Mouse (Mus musculus): ENCODE results near the gene Gm20547. TPM values are rescaled to one million over a fixed set of nuclear protein-coding genes. Genes with fewer than 3 reads are reported as not detected.

The Gm20547 gene
- polyA plus RNA-seq, 1 experiment from 2014 or later = not detected

DNA sequence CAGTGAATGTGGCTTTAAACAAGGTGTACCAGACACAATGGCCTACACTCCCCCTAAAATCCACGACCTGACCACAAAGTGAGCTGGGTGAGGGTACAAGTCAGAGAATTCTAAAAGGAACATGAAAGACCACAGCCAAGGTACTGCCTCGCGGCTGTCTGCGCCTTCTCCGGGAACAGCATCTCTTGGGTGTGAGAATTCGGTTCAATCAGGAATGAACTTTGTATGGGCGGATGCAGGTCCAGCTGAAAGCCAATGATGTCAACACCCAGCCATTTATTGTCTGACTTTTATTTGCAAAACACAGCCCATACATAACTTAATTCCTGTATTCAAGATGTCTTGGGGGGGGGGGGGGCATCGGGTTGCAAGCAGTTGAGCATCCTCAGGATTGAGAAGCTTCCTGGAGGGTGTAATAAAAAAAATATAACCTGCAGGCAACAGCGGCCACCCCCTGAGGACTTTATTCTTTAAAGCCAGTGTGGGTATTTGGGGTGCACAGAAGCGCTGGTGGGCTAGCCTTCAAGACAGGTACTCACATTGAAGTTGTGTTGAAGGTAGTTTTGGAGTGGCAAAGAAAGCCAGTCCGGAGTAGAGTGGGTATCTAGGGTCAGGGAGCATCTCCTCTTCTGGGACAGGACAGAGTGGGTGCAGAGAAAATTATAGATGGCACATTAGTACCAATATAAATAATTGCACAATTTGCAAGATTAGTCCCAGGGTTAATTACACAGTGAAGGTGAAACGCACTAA lies 11.4 kb upstream of the Gm20547 start:
- peaks cover 4% of the 10 kb centered on the region; the same call in 1 of the 2 replicates for H3K9me3 ChIP-seq
- 80% methylated on average over 12 of the region's 12 CpGs for WGBS
- peak overlapping the region; percentile 99 for H3K4me3 ChIP-seq
- DNase-seq (ENCODE audit: low spot score) = no peak
- peaks cover 19% of the 10 kb centered on the region for H3K36me3 ChIP-seq
- peaks cover 49% of the 10 kb centered on the region for H3K4me1 ChIP-seq (replicated peaks)
- no peaks in the 10 kb centered on the region for H3K27me3 ChIP-seq (ENCODE audit: insufficient read depth, poor library complexity, severe bottlenecking)
- peak overlapping the region; percentile 99 for H3K27ac ChIP-seq

GRCm38 (mm10) chr17:34891377-34891776 lies 9.5 kb upstream of the Gm20547 start:
- no peak overlapping the region for H3K4me3 ChIP-seq

GRCm38 (mm10) chr17:34890074-34890743 lies 8.4 kb upstream of the Gm20547 start:
- 85% methylated on average over 12 of the region's 12 CpGs for WGBS

More at GRCm38 (mm10) chr17:34891377-34891776, 9.5 kb upstream of the Gm20547 start:
- Histone ChIP-seq H3K36me3 (peaks cover 13% of the 10 kb centered on the region), H3K27ac (no peak overlapping the region), H3K4me1 (replicated peaks) (peaks cover 31% of the 10 kb centered on the region), H3K27me3 (ENCODE audit: insufficient read depth, poor library complexity, severe bottlenecking) (no peaks in the 10 kb centered on the region), H3K9me3 (peaks cover 3% of the 10 kb centered on the region; the same call in 1 of the 2 replicates)
- WGBS = 94% methylated on average over 2 of the region's 2 CpGs
- no peak for DNase-seq (ENCODE audit: low spot score)

GRCm38 (mm10) chr17:34887942-34888341 lies 6.1 kb upstream of the Gm20547 start:
- Histone ChIP-seq H3K4me3 (no peak overlapping the region), H3K9me3 (no peaks in the 10 kb centered on the region), H3K4me1 (replicated peaks) (no peaks in the 10 kb centered on the region), H3K27ac (no peak overlapping the region), H3K27me3 (ENCODE audit: insufficient read depth, poor library complexity, severe bottlenecking) (peaks cover 8% of the 10 kb centered on the region; the same call in 1 of the 2 replicates), H3K36me3 (no peaks in the 10 kb centered on the region)
- WGBS = 90% methylated on average over 5 of the region's 5 CpGs
- no peak for DNase-seq (ENCODE audit: low spot score)

More at GRCm38 (mm10) chr17:34890074-34890743, 8.4 kb upstream of the Gm20547 start:
- no peak for DNase-seq (ENCODE audit: low spot score)
- Histone ChIP-seq H3K4me3 (no peak overlapping the region), H3K27ac (no peak overlapping the region), H3K36me3 (peaks cover 1% of the 10 kb centered on the region; the same call in 1 of the 2 replicates), H3K9me3 (no peaks in the 10 kb centered on the region), H3K4me1 (replicated peaks) (peaks cover 19% of the 10 kb centered on the region), H3K27me3 (ENCODE audit: insufficient read depth, poor library complexity, severe bottlenecking) (no peaks in the 10 kb centered on the region)

DNA sequence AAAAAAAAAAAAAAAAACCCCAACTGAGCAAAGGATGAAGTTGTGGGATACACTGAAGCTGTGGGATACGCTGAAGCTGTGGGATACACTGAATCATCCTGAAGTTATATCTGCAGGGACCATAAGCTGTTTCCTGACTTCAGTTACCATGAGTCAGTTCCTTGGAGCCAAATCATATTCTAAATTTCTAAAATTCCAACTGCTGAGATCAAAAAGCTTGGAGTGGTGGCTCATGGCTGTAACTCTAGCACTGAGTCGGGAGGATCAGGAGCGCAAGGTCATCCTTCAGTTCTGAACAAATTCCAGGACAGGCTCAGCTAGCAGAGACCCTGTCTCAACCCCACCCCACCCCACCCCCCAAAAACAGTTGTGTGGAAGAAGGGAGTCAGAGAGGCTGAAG lies 3.8 kb upstream of the Gm20547 start:
- DNase-seq (ENCODE audit: low spot score) = no peak
- H3K27me3 ChIP-seq (ENCODE audit: insufficient read depth, poor library complexity, severe bottlenecking) = peaks cover 26% of the 10 kb centered on the region
- WGBS = 84% methylated on average over 3 of the region's 3 CpGs
- no peaks in the 10 kb centered on the region for H3K36me3 ChIP-seq
- peaks cover 8% of the 10 kb centered on the region for H3K4me1 ChIP-seq (replicated peaks)
- no peaks in the 10 kb centered on the region for H3K9me3 ChIP-seq
- no peak overlapping the region for H3K27ac ChIP-seq
- no peak overlapping the region for H3K4me3 ChIP-seq

DNA sequence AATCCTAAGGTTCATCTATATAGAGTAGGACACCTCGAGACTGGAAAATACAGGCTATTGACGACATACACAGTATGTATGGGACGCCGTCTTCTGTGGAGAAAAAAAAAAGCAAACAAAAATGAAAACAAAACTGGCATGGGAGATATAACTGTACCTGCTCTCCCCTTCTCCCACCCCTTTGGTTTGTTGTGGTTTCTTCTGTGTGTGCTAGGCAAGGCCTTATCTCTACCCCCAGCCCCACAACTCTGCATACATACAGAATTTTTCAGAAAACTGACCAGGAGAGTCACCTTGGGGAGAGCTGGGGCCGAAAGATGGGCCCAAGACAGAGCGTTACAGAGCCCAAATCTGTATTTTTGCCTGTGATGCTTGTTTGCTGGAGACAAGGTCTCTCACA lies 2.9 kb upstream of the Gm20547 start:
- Histone ChIP-seq H3K27ac (no peak overlapping the region), H3K36me3 (no peaks in the 10 kb centered on the region), H3K9me3 (no peaks in the 10 kb centered on the region), H3K4me1 (replicated peaks) (peaks cover 9% of the 10 kb centered on the region), H3K27me3 (ENCODE audit: insufficient read depth, poor library complexity, severe bottlenecking) (peaks cover 26% of the 10 kb centered on the region), H3K4me3 (no peak overlapping the region)
- no peak for DNase-seq (ENCODE audit: low spot score)
- 88% methylated on average over 6 of the region's 6 CpGs for WGBS

GRCm38 (mm10) chr17:34883332-34883731 lies 1.5 kb upstream of the Gm20547 start:
- Histone ChIP-seq H3K27me3 (ENCODE audit: insufficient read depth, poor library complexity, severe bottlenecking) (peaks cover 26% of the 10 kb centered on the region), H3K36me3 (no peaks in the 10 kb centered on the region), H3K4me1 (replicated peaks) (peaks cover 13% of the 10 kb centered on the region), H3K27ac (no peak overlapping the region), H3K4me3 (no peak overlapping the region), H3K9me3 (no peaks in the 10 kb centered on the region)
- 70% methylated on average over 3 of the region's 3 CpGs for WGBS
- no peak for DNase-seq (ENCODE audit: low spot score)

GRCm38 (mm10) chr17:34881166-34881565 lies 676 bp downstream of the Gm20547 start:
- Histone ChIP-seq H3K27ac (no peak overlapping the region), H3K4me3 (no peak overlapping the region), H3K27me3 (ENCODE audit: insufficient read depth, poor library complexity, severe bottlenecking) (peaks cover 26% of the 10 kb centered on the region), H3K36me3 (no peaks in the 10 kb centered on the region), H3K4me1 (replicated peaks) (peaks cover 13% of the 10 kb centered on the region), H3K9me3 (no peaks in the 10 kb centered on the region)
- no peak for DNase-seq (ENCODE audit: low spot score)

GRCm38 (mm10) chr17:34879336-34879879 lies 2.4 kb downstream of the Gm20547 start, which contains the start of gene Zbtb12:
Gene Zbtb12, plus strand, starts transcription at chr17:34879483.
- Histone ChIP-seq H3K27me3 (ENCODE audit: insufficient read depth, poor library complexity, severe bottlenecking) (peaks cover 26% of the 10 kb centered on the region), H3K36me3 (no peaks in the 10 kb centered on the region), H3K27ac (no peak within 1 kb of the TSS), H3K9me3 (no peaks in the 10 kb centered on the region), H3K4me3 (no peak within 1 kb of the TSS), H3K4me1 (replicated peaks) (peaks cover 13% of the 10 kb centered on the region)
- 66% methylated on average over 11 of the region's 11 CpGs for WGBS
- DNase-seq (ENCODE audit: low spot score) = no peak

- Histone ChIP-seq H3K36me3 (no peaks in the 10 kb centered on the region), H3K4me3 (no peak overlapping the region), H3K27ac (no peak overlapping the region), H3K4me1 (replicated peaks) (peaks cover under 1% of the 10 kb centered on the region; the same call in 1 of the 2 replicates), H3K27me3 (ENCODE audit: insufficient read depth, poor library complexity, severe bottlenecking) (no peaks in the 10 kb centered on the region), H3K9me3 (no peaks in the 10 kb centered on the region)
- DNase-seq (ENCODE audit: low spot score) = no peak
- WGBS = 93% methylated on average over 6 of the region's 6 CpGs
Measured at GRCm38 (mm10) chr17:34874321-34874720, 7.5 kb downstream of the Gm20547 start.

GRCm38 (mm10) chr17:34865981-34866380 lies 15.9 kb downstream of the Gm20547 start:
- peaks cover 6% of the 10 kb centered on the region; the same call in 1 of the 2 replicates for H3K27me3 ChIP-seq (ENCODE audit: insufficient read depth, poor library complexity, severe bottlenecking)
- WGBS = 67% methylated on average over 7 of the region's 7 CpGs
- H3K9me3 ChIP-seq = no peaks in the 10 kb centered on the region
- H3K4me1 ChIP-seq (replicated peaks) = no peaks in the 10 kb centered on the region
- DNase-seq (ENCODE audit: low spot score) = no peak
- no peaks in the 10 kb centered on the region for H3K36me3 ChIP-seq
- H3K4me3 ChIP-seq = no peak overlapping the region
- H3K27ac ChIP-seq = no peak overlapping the region

- WGBS = 77% methylated on average over 8 of the region's 8 CpGs
- H3K4me3 ChIP-seq = no peak within 1 kb of the TSS
- peaks cover 6% of the 10 kb centered on the region; the same call in 1 of the 2 replicates for H3K27me3 ChIP-seq (ENCODE audit: insufficient read depth, poor library complexity, severe bottlenecking)
- no peaks in the 10 kb centered on the region for H3K4me1 ChIP-seq (replicated peaks)
- no peak within 1 kb of the TSS for H3K27ac ChIP-seq
- DNase-seq (ENCODE audit: low spot score) = no peak
- H3K36me3 ChIP-seq = peaks cover 8% of the 10 kb centered on the region
- no peaks in the 10 kb centered on the region for H3K9me3 ChIP-seq
Measured at GRCm38 (mm10) chr17:34862416-34863081, 19.3 kb downstream of the Gm20547 start, which contains the start of gene Cfb. Gene Cfb, minus strand, starts transcription at chr17:34862518.

All from hindbrain, embryonic 10.5 days (tissue).